ENCODE assay signal across 35 mouse cellular contexts in the genomic region with DNA sequence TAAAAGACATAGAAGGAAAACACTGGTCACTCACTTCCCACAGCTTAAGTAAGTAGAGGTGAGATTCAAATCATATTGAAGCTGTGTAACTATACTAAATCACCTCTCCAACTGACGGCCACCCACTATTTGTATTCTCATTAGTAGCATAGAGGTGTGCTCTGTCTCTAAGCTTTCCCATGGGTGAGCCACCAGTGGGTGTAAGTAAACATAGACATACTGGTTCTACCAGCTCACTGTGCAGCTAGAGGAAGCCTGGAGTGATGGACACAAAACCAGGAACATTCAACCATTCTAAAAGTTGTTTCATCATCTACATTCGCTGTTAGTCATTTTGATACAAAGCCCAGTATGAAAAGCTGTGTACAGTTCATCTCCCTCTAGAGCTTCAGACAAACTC.
"Had no signal": no experiment of that assay in that cellular context is flagged by ENCODE, and none has a peak within 500 bp of the region (broad histone marks: within the 10 kb centered on the region; RNA-seq: fewer than 3 reads in every experiment).

No protein-coding gene starts in this region.

- H3K36me3 ChIP-seq: heart, embryonic 10.5 days; heart, embryonic 12.5 days; heart, embryonic 13.5 days; heart, embryonic 15.5 days; hindbrain, embryonic 10.5 days; hindbrain, embryonic 12.5 days; hindbrain, embryonic 13.5 days; hindbrain, embryonic 15.5 days; intestine, embryonic 15.5 days; kidney, embryonic 15.5 days had no signal

- H3K9ac ChIP-seq: heart, embryonic 12.5 days; heart, embryonic 13.5 days; heart, embryonic 15.5 days; hindbrain, embryonic 12.5 days; hindbrain, embryonic 13.5 days; hindbrain, embryonic 14.5 days; hindbrain, embryonic 15.5 days; intestine, embryonic 15.5 days; kidney, embryonic 15.5 days had no signal

- H3K27ac ChIP-seq: heart, embryonic 10.5 days; heart, embryonic 13.5 days; heart, embryonic 15.5 days; hindbrain, embryonic 10.5 days; hindbrain, embryonic 12.5 days; hindbrain, embryonic 13.5 days; hindbrain, embryonic 14.5 days; hindbrain, embryonic 15.5 days; hindbrain, postnatal 0 days; intestine, embryonic 15.5 days; kidney, embryonic 15.5 days; kidney, postnatal 0 days; layer of hippocampus, adult 2 months had no signal

- H3K9me3 ChIP-seq: heart, embryonic 10.5 days; heart, embryonic 13.5 days; heart, embryonic 15.5 days; hindbrain, embryonic 10.5 days; hindbrain, embryonic 12.5 days; hindbrain, embryonic 13.5 days; hindbrain, embryonic 15.5 days; intestine, embryonic 15.5 days; kidney, embryonic 15.5 days had no signal

- ATAC-seq: hindbrain, embryonic 16.5 days; hindbrain, postnatal 0 days; inflammation-experienced regulatory T-cells, adult 6 months; intestine, embryonic 15.5 days; intestine, embryonic 16.5 days; intestine, postnatal 0 days had no signal

- H3K4me2 ChIP-seq: heart, embryonic 11.5 days; heart, embryonic 12.5 days; heart, embryonic 13.5 days; heart, embryonic 15.5 days; hindbrain, embryonic 12.5 days; hindbrain, embryonic 13.5 days; hindbrain, embryonic 14.5 days; hindbrain, embryonic 15.5 days; intestine, embryonic 15.5 days; kidney, embryonic 15.5 days had no signal

- DNase-seq: heart, postnatal 10 days; heart, postnatal 14 days; heart, postnatal 36 days; heart, postnatal 4 days; kidney, adult 11 months; kidney, adult 18-20 months; kidney, adult 2 months; kidney, adult 8-10 months; kidney, adult 9 months; kidney, postnatal 10 days; kidney, postnatal 14 days; kidney, postnatal 25 days; kidney, postnatal 36 days; kidney, postnatal 4 days; layer of hippocampus, adult 9-11 months; layer of hippocampus, postnatal 36 days had no signal

- H3K27me3 ChIP-seq: heart, embryonic 12.5 days; heart, embryonic 13.5 days; heart, embryonic 15.5 days; hindbrain, embryonic 12.5 days; hindbrain, embryonic 13.5 days; hindbrain, embryonic 15.5 days; intestine, embryonic 15.5 days; kidney, embryonic 15.5 days had no signal

- H3K4me3 ChIP-seq: heart, embryonic 10.5 days; heart, embryonic 12.5 days; heart, embryonic 13.5 days; heart, embryonic 15.5 days; hindbrain, embryonic 10.5 days; hindbrain, embryonic 12.5 days; hindbrain, embryonic 13.5 days; hindbrain, embryonic 15.5 days; intestine, embryonic 15.5 days; kidney, embryonic 15.5 days; layer of hippocampus, adult 2 months had no signal

- H3K4me1 ChIP-seq: heart, embryonic 10.5 days; heart, embryonic 12.5 days; heart, embryonic 13.5 days; heart, embryonic 15.5 days; hindbrain, embryonic 12.5 days; hindbrain, embryonic 13.5 days; hindbrain, embryonic 15.5 days; intestine, embryonic 15.5 days had no signal
